Mouse (Mus musculus): ENCODE results near the gene Tenm3.

The Tenm3 gene

GRCm38 (mm10) chr8:48341276-48341675 lies 502.5 kb downstream of the Tenm3 start:
- DNase-seq (ENCODE audit: low read depth) = no peak

GRCm38 (mm10) chr8:48322655-48323265 lies 521.0 kb downstream of the Tenm3 start:
- DNase-seq (ENCODE audit: low read depth) = no peak

GRCm38 (mm10) chr8:48322240-48322639 lies 521.5 kb downstream of the Tenm3 start:
- DNase-seq (ENCODE audit: low read depth) = no peak

GRCm38 (mm10) chr8:48319674-48320073 lies 524.1 kb downstream of the Tenm3 start:
- DNase-seq (ENCODE audit: low read depth) = no peak

- no peak for DNase-seq (ENCODE audit: low read depth)
Observed at GRCm38 (mm10) chr8:48317498-48317897, 526.3 kb downstream of the Tenm3 start.

GRCm38 (mm10) chr8:48315605-48316004 lies 528.1 kb downstream of the Tenm3 start:
- DNase-seq (ENCODE audit: low read depth) = no peak

GRCm38 (mm10) chr8:48313985-48314368 lies 529.8 kb downstream of the Tenm3 start:
- DNase-seq (ENCODE audit: low read depth) = no peak

GRCm38 (mm10) chr8:48313210-48313984 lies 530.4 kb downstream of the Tenm3 start:
- DNase-seq (ENCODE audit: low read depth) = no peak

- DNase-seq (ENCODE audit: low read depth) = no peak
Observed at GRCm38 (mm10) chr8:48311706-48312105, 532.0 kb downstream of the Tenm3 start.

- no peak for DNase-seq (ENCODE audit: low read depth)
Observed at GRCm38 (mm10) chr8:48310240-48310849, 533.4 kb downstream of the Tenm3 start.

- DNase-seq (ENCODE audit: low read depth) = no peak
Observed at GRCm38 (mm10) chr8:48309191-48309987, 534.4 kb downstream of the Tenm3 start.

- DNase-seq (ENCODE audit: low read depth) = no peak
Observed at GRCm38 (mm10) chr8:48304224-48304623, 539.5 kb downstream of the Tenm3 start.

GRCm38 (mm10) chr8:48300613-48301037 lies 543.1 kb downstream of the Tenm3 start:
- DNase-seq (ENCODE audit: low read depth) = no peak

GRCm38 (mm10) chr8:48300061-48300460 lies 543.7 kb downstream of the Tenm3 start:
- DNase-seq (ENCODE audit: low read depth) = no peak

- DNase-seq (ENCODE audit: low read depth) = no peak
Observed at GRCm38 (mm10) chr8:48299341-48299740, 544.4 kb downstream of the Tenm3 start.

- no peak for DNase-seq (ENCODE audit: low read depth)
Observed at GRCm38 (mm10) chr8:48296371-48296770, 547.4 kb downstream of the Tenm3 start.

- no peak for DNase-seq (ENCODE audit: low read depth)
Observed at GRCm38 (mm10) chr8:48295558-48295957, 548.2 kb downstream of the Tenm3 start.

- DNase-seq (ENCODE audit: low read depth) = no peak
Observed at GRCm38 (mm10) chr8:48293797-48294196, 550.0 kb downstream of the Tenm3 start.

- no peak for DNase-seq (ENCODE audit: low read depth)
Observed at GRCm38 (mm10) chr8:48285432-48285831, 558.3 kb downstream of the Tenm3 start.

- DNase-seq (ENCODE audit: low read depth) = no peak
Observed at GRCm38 (mm10) chr8:48281855-48282254, 561.9 kb downstream of the Tenm3 start.

GRCm38 (mm10) chr8:48279360-48279759 lies 564.4 kb downstream of the Tenm3 start:
- DNase-seq (ENCODE audit: low read depth) = no peak

GRCm38 (mm10) chr8:48277986-48278635 lies 565.6 kb downstream of the Tenm3 start:
- DNase-seq (ENCODE audit: low read depth) = no peak
